Comparison of ENCODE assay signal across 16 mouse cellular contexts in genomic region chr15:85765022-85765421, GRCm38 (mm10). TPM values are rescaled to one million over a fixed set of nuclear protein-coding genes. Genes with fewer than 3 reads are reported as not detected.
"Had no signal": no experiment of that assay in that cellular context is flagged by ENCODE, and none has a peak within 500 bp of the region (broad histone marks: within the 10 kb centered on the region; RNA-seq: fewer than 3 reads in every experiment).

No protein-coding gene starts in this region.

- H3K4me2 ChIP-seq: neural tube, embryonic 15.5 days; stomach, embryonic 15.5 days had no signal

- H3K27me3 ChIP-seq: neural tube, embryonic 15.5 days; stomach, embryonic 15.5 days had no signal

- DNase-seq: retina, postnatal 1 day; right cerebral cortex, adult 18-20 months; right cerebral cortex, postnatal 14 days; right cerebral cortex, postnatal 25 days; right cerebral cortex, postnatal 4 days; spleen, adult 18-20 months; thymus, adult 18-20 months; thymus, adult 2 months; thymus, postnatal 14 days; thymus, postnatal 25 days; thymus, postnatal 36 days; thymus, postnatal 4 days had no signal

- H3K4me3 ChIP-seq: neural tube, embryonic 15.5 days; stomach, embryonic 15.5 days had no signal

- H3K9me3 ChIP-seq: neural tube, embryonic 15.5 days; stomach, embryonic 15.5 days had no signal

- H3K9ac ChIP-seq: neural tube, embryonic 15.5 days; stomach, embryonic 15.5 days had no signal

- H3K27ac ChIP-seq: neural tube, embryonic 15.5 days; stomach, embryonic 15.5 days; stomach, postnatal 0 days had no signal

- H3K4me1 ChIP-seq: neural tube, embryonic 15.5 days; stomach, embryonic 15.5 days had no signal

- H3K36me3 ChIP-seq: neural tube, embryonic 15.5 days; stomach, embryonic 15.5 days had no signal

RNA-seq across cellular contexts. Expression of gene Ppara, which starts 30.2 kb away (rescaled TPM):
- total RNA-seq: neutrophil, adult 5-6 weeks had no signal

RNA-seq across cellular contexts. Expression of gene Pkdrej, which starts 56.5 kb away (rescaled TPM):
- total RNA-seq: neutrophil, adult 5-6 weeks had no signal
